Mouse (Mus musculus) neural tube, embryonic 15.5 days (tissue): ENCODE results near the gene Brat1. TPM values are rescaled to one million over a fixed set of nuclear protein-coding genes. Genes with fewer than 3 reads are reported as not detected.
A peak's percentile ranks its signal among the peaks of the same experiment; 100 is the strongest.

Experiments
- ATAC-seq: fragments of 200-750 bp; cut with Nextera tagmentation; 2 replicates; pipeline ENCODE4 v1.8.0; 2017; ENCODE audit warnings: mild to moderate bottlenecking, moderate TSS enrichment, moderate library complexity; ENCODE audit not compliant: low FRiP score
- H3K27ac ChIP-seq: fragments of 300-500 bp; sonication (generic); replicated peaks from 2 replicates; pipeline ENCODE4 v1.5.1; 2015; ENCODE audit warnings: mild to moderate bottlenecking, inconsistent platforms
- H3K27me3 ChIP-seq: fragments of 300-500 bp; sonication (generic); replicated peaks from 2 replicates; pipeline ENCODE4 v1.6.1; 2015; ENCODE audit warnings: inconsistent platforms
- H3K36me3 ChIP-seq: fragments of 300-500 bp; sonication (generic); 2 replicates; pipeline ENCODE4 v1.6.1; 2015; ENCODE audit warnings: inconsistent platforms
- H3K4me1 ChIP-seq: fragments of 300-500 bp; sonication (generic); 2 replicates; pipeline ENCODE4 v1.6.1; 2015; ENCODE audit warnings: inconsistent platforms
- H3K4me2 ChIP-seq: fragments of 300-500 bp; sonication (generic); 2 replicates; pipeline ENCODE4 v1.6.1; 2015; ENCODE audit warnings: inconsistent platforms, mild to moderate bottlenecking, moderate library complexity
- H3K4me3 ChIP-seq: fragments of 300-500 bp; sonication (generic); replicated peaks from 2 replicates; pipeline ENCODE4 v1.5.1; 2015; ENCODE audit warnings: mild to moderate bottlenecking, inconsistent platforms
- H3K9ac ChIP-seq: fragments of 300-500 bp; sonication (generic); replicated peaks from 2 replicates; pipeline ENCODE4 v1.6.1; 2015; ENCODE audit warnings: mild to moderate bottlenecking, inconsistent platforms
- H3K9me3 ChIP-seq: fragments of 300-500 bp; sonication (generic); replicated peaks from 2 replicates; pipeline ENCODE4 v1.6.1; 2016; ENCODE audit warnings: inconsistent platforms
- WGBS: fragments of 180-500 bp; shearing (Covaris S2); methylation state at CpG from one replicate; pipeline ENCODE4 v1.1.7; 2015; ENCODE audit warnings: mixed read lengths; 5-methylcytosine and 5-hydroxymethylcytosine counted together
- polyA plus RNA-seq: library from polyadenylated mRNA; unstranded; fragments of >200 nt; fragmentation: Nextera tagmentation; extraction: Ambion mirVana; gene quantifications from 2 replicates; pipeline ENCODE4 v1.2.1, GENCODE M21; 2015

Brat1 gene
- polyA plus RNA-seq, 1 experiment from 2014 or later: 25.9 TPM

DNA sequence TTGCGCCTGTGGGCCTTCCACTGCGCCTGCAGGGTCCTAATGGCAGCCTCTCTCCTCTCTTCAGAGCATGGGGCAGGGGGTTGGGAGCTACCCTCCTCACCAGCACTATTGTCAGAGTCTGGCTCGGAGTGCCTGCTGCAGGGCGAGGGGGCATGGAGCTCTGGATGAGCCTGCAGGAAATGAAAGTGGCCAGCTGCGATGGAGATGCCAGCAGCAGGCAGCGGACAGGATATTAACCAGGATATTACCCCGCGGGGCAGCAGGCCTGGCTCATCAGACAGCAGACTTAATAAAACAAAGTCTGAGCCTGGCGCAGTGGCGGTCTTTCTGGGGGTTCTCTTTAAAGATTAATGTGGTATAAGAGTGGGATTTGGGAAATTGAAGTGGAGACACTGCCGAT is 29.7 kb upstream of the Brat1 start:
- peaks cover 14% of the 10 kb centered on the region for H3K4me1 ChIP-seq
- ATAC-seq: 0 out of 2 replicates have a peak, but pooled peaks have one; percentile 12
- no peak overlapping the region for H3K4me3 ChIP-seq
- H3K4me2 ChIP-seq: no peak overlapping the region
- 71% methylated on average over 11 of the region's 11 CpGs for WGBS
- H3K9ac ChIP-seq: no peak overlapping the region
- peak overlapping the region; percentile 64 for H3K27ac ChIP-seq
- H3K36me3 ChIP-seq: peaks cover 62% of the 10 kb centered on the region
- no peaks in the 10 kb centered on the region for H3K27me3 ChIP-seq
- H3K9me3 ChIP-seq: no peaks in the 10 kb centered on the region

DNA sequence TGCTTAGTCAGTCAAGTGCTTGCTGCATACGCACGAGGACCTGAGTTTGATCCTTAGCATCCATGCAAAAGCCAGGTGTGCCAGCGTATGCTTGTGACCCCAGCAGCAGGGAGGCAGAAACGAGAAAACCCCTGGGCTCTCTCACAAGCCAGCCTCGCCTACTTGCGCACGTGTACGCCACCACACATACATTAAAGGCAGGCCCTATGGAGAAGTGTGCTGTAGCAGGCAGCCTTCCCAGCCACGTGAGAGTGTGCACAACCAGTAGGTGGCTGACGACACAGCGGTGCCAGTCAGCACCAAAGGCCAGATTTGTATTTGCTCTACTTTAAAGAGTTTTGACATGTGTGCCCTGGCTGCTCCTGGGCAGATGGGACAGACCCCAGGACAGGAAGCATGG is 29.2 kb upstream of the Brat1 start:
- no peaks in the 10 kb centered on the region for H3K27me3 ChIP-seq
- 0 out of 2 replicates have a peak overlapping the region, but pooled peaks have one; percentile 37 for H3K27ac ChIP-seq
- no peak overlapping the region for H3K4me2 ChIP-seq
- H3K9ac ChIP-seq: no peak overlapping the region
- H3K9me3 ChIP-seq: no peaks in the 10 kb centered on the region
- 71% methylated on average over 11 of the region's 11 CpGs for WGBS
- H3K4me3 ChIP-seq: no peak overlapping the region
- ATAC-seq: no peak
- H3K36me3 ChIP-seq: peaks cover 62% of the 10 kb centered on the region
- peaks cover 14% of the 10 kb centered on the region for H3K4me1 ChIP-seq

DNA sequence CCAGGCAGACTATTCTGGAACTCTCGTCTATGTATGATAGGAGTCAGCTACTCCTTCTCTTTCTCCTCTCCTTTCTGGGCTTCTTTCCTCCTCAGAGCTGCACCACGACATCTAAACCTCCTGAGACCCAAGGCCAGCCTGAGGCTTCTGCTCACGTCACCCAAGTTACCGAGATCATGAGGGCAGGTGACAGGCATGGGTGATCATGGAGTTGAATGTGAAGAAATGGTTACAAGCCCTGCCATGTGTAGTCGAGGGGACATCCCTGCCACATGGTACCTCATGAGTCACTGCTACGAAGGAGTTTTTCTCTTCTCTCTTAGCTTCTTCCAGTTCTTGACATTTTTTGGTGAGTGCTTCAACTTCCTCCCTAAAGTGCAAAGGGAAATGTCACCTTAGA is 27.7 kb upstream of the Brat1 start:
- H3K4me1 ChIP-seq: peaks cover 14% of the 10 kb centered on the region
- H3K9ac ChIP-seq: no peak overlapping the region
- H3K9me3 ChIP-seq: no peaks in the 10 kb centered on the region
- H3K27ac ChIP-seq: no peak overlapping the region
- H3K27me3 ChIP-seq: no peaks in the 10 kb centered on the region
- ATAC-seq: no peak
- WGBS: 91% methylated on average over 6 of the region's 6 CpGs
- H3K4me2 ChIP-seq: no peak overlapping the region
- peaks cover 59% of the 10 kb centered on the region for H3K36me3 ChIP-seq
- H3K4me3 ChIP-seq: no peak overlapping the region

DNA sequence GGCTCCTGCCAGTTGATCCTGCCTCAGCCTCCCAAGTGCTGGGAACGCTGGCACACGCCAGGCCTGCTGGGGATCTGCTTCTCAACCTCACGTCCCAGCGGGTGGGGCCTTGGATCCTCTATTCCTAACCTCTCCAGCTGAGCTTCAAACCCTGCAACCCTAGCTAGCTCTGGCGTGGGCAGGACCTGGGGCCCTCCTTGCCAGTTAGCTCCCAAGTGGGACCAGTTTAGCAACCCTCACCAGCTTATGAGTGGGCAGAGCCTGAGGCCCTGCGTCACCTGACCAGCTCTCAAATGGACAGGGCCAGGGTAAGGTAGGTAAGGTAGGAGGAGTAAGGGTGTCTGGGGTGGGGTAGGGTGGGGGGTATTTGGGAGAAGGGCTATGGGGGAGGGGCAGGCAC is 24.8 kb upstream of the Brat1 start:
- Histone ChIP-seq H3K36me3 (peaks cover 50% of the 10 kb centered on the region), H3K4me3 (no peak overlapping the region), H3K4me1 (peaks cover 9% of the 10 kb centered on the region), H3K9me3 (no peaks in the 10 kb centered on the region), H3K27ac (no peak overlapping the region), H3K27me3 (no peaks in the 10 kb centered on the region), H3K9ac (no peak overlapping the region), H3K4me2 (no peak overlapping the region)
- 88% methylated on average over 6 of the region's 6 CpGs for WGBS
- ATAC-seq: no peak

DNA sequence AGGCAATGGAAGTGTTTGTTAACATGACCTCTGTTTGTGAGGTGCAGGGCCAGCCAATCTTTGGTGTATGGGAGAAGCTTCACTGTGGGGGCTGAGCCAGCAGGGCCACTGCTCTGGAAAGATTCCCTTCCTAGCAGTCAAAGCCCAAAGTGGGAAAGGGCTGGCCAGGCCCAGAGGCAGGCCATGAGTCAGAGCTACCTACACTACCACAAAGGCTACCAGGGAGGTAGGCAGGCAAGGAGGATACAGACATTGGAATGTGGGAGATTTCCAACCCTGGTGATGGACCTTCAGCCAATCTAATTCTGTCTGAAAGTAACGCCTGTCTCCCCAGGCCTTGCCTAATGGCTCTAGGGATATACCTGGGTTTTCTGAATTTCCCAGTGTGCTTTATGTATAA is 23.9 kb upstream of the Brat1 start:
- no peak overlapping the region for H3K9ac ChIP-seq
- no peak overlapping the region for H3K4me2 ChIP-seq
- WGBS: 94% methylated on average over 1 of the region's 1 CpGs
- H3K4me3 ChIP-seq: no peak overlapping the region
- no peaks in the 10 kb centered on the region for H3K27me3 ChIP-seq
- no peak for ATAC-seq
- H3K4me1 ChIP-seq: 0 out of 2 replicates have a peak, but pooled peaks cover under 1% of the 10 kb centered on the region
- peaks cover 48% of the 10 kb centered on the region for H3K36me3 ChIP-seq
- no peaks in the 10 kb centered on the region for H3K9me3 ChIP-seq
- H3K27ac ChIP-seq: no peak overlapping the region

DNA sequence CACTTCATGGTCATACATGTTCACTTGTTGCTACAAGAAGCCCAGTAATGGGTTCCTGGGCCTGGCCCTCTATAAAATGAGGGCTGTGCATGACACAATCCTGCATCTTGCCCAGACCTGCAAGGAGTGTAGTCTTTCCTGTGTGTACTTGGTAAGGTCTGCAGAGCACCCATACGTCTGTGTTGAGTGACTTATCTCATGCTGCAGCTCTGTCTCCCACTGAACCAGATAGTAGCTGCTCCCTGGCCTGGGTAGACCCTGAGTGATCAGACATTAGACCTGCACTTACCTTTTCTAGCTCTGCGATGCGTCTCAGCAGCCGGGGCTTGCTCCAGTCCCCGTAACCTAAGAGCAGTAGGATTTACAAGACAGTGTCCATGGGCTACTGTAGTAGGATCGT is 22.7 kb upstream of the Brat1 start:
- 94% methylated on average over 6 of the region's 6 CpGs for WGBS
- no peak for ATAC-seq
- H3K4me2 ChIP-seq: no peak overlapping the region

DNA sequence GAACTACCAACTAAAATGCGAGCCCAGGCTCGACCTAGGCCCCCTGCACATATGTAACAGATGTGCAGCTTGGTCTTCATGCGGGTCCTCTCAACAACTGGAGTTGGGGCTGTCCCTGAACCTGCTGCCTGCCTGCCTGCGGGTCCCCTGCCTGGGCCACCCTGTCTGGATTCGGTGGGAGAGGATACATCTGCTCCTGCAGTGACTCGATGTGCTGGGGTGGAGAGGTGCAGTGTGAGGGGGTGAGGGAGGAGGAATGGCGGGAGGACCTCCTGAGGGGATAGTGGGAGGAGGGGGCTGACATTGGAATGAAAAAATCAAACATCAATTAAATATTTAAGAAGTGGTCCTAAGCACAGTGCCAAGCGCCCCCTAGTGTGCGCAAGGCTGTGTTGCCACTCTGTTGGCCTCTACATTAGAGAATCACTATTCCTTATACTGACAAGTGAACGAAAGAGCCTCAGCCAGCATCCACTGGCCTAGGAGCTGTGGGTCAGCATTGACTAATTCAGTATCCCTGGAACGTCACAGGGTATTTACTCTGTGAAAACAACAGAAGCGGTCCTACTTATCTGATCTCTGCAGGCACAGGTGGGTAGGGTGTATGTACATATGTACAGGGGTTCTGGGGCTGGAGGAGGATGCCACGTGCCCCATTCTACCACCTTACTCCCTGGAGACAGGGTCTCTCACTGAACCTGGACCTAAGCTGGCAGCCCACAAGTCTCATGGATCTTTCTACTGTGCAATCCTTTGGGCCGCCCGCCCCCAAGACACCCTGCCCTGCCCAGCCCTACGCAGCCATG is 20.3 kb upstream of the Brat1 start:
- Histone ChIP-seq H3K9ac (no peak overlapping the region), H3K36me3 (peaks cover 35% of the 10 kb centered on the region)
- peak; percentile 45; the same call in 1 of the 2 replicates for ATAC-seq

More for the DNA sequence above, 22.7 kb upstream of the Brat1 start:
- H3K4me1 ChIP-seq: no peaks in the 10 kb centered on the region
- H3K27ac ChIP-seq: no peak overlapping the region
- H3K36me3 ChIP-seq: peaks cover 43% of the 10 kb centered on the region
- no peak overlapping the region for H3K4me3 ChIP-seq
- no peaks in the 10 kb centered on the region for H3K9me3 ChIP-seq
- no peaks in the 10 kb centered on the region for H3K27me3 ChIP-seq
- H3K9ac ChIP-seq: no peak overlapping the region

DNA sequence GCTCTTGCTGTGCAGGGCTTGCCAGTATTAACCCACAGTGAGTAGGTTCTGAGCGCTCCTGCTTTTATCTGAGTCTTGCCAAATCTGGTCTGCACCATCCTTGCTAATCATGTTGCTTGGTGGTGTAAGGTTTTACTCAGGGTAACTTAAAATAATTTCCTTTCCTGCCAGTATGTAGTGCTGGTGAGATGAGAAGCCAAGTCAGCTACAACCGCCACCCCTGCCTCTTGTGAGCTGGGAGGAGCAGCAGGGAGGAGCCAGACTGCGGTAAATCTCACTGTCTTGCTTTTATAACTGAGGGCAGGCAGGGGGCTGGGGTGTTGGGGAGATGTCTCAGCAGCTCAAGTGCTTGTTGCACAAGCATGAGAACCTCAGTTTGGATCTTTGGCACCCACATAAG is 16.4 kb upstream of the Brat1 start:
- WGBS: 63% methylated on average over 3 of the region's 3 CpGs

More for the DNA sequence above, 20.3 kb upstream of the Brat1 start:
- 59% methylated on average over 16 of the region's 16 CpGs for WGBS
- Histone ChIP-seq H3K9me3 (no peaks in the 10 kb centered on the region), H3K4me3 (no peak overlapping the region), H3K27ac (no peak overlapping the region), H3K4me2 (no peak overlapping the region), H3K4me1 (no peaks in the 10 kb centered on the region), H3K27me3 (no peaks in the 10 kb centered on the region)

DNA sequence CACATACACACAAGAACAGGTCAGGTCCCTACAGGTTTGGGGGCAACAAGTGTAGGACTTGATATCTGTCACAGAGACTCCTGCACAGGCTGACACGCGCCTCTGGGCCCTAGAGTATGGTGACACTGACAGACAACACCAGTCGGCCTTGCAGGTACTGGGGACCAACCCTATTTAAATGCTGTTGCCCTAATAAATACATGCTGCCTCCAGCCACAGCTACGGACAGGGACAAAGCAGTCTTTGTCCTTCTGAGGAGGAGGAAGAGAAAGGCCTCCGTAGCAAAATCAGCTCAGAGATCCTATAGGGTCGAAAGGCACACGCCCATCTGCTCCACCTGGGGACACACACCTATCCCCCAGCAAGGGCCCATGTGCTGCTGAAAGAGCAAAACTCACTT is 8.8 kb upstream of the Brat1 start:
- peaks cover 48% of the 10 kb centered on the region for H3K36me3 ChIP-seq
- no peak overlapping the region for H3K27ac ChIP-seq
- H3K27me3 ChIP-seq: no peaks in the 10 kb centered on the region
- H3K9me3 ChIP-seq: no peaks in the 10 kb centered on the region
- H3K4me3 ChIP-seq: no peak overlapping the region
- H3K9ac ChIP-seq: no peak overlapping the region
- peaks cover 13% of the 10 kb centered on the region for H3K4me1 ChIP-seq
- ATAC-seq: no peak
- H3K4me2 ChIP-seq: no peak overlapping the region
- WGBS: 84% methylated on average over 7 of the region's 7 CpGs

More for the DNA sequence above, 16.4 kb upstream of the Brat1 start:
- Histone ChIP-seq H3K27ac (no peak overlapping the region), H3K9me3 (no peaks in the 10 kb centered on the region), H3K4me1 (no peaks in the 10 kb centered on the region), H3K4me3 (no peak overlapping the region), H3K27me3 (no peaks in the 10 kb centered on the region), H3K4me2 (no peak overlapping the region), H3K9ac (no peak overlapping the region), H3K36me3 (peaks cover 52% of the 10 kb centered on the region)
- no peak for ATAC-seq

DNA sequence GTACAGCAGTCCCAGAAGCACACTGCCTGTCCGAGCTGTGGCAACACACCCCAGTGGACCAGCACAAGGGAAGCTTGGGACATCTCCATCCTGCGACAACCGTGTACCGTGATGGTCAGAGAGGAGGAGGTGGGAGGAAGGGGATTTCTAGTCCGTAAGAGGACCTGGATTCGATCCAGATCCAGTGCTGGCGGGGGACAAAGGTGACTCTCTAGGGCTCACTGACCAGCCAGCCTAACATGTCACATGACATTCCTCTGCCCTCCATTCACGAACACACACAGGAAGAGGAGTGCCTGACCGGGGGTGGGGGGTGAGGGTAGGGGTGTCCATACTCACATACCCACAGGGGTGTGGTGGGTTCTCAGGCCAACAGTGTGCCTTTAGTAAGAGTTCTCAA is 5.0 kb upstream of the Brat1 start:
- Histone ChIP-seq H3K27me3 (no peaks in the 10 kb centered on the region), H3K4me1 (peaks cover 37% of the 10 kb centered on the region), H3K4me2 (no peak overlapping the region), H3K27ac (no peak overlapping the region), H3K4me3 (no peak overlapping the region), H3K36me3 (peaks cover 29% of the 10 kb centered on the region), H3K9me3 (no peaks in the 10 kb centered on the region), H3K9ac (0 out of 2 replicates have a peak overlapping the region, but pooled peaks have one; percentile 6)
- no peak for ATAC-seq
- 84% methylated on average over 9 of the region's 9 CpGs for WGBS

DNA sequence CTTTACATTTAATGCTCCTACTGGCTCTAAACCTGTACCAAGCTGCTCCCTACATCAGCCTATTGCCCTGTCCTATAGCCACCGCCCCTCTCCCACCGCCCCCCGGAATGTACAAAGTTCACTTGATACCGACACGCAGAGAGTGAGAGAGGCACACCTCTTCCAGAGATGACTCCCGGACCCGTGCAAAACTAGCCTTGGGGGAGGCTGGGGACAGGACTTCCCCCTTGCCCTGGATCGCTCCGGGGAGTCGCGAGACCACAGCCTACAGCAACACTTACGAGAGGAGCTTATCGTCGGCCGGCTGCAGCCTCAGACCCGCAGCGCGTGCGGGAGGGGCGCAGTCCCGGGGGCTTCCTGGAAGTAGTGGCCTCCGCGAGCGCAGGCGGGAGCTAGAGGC is 3.1 kb upstream of the Brat1 start:
- Histone ChIP-seq H3K27ac (peak overlapping the region; percentile 92), H3K4me2 (peak overlapping the region; percentile 85), H3K36me3 (peaks cover 15% of the 10 kb centered on the region), H3K27me3 (no peaks in the 10 kb centered on the region), H3K4me1 (peaks cover 52% of the 10 kb centered on the region), H3K4me3 (peak overlapping the region; percentile 76), H3K9me3 (no peaks in the 10 kb centered on the region), H3K9ac (peak overlapping the region; percentile 89)
- WGBS: 0% methylated on average over 25 of the region's 25 CpGs
- ATAC-seq: peak; percentile 0; the same call in 1 of the 2 replicates

DNA sequence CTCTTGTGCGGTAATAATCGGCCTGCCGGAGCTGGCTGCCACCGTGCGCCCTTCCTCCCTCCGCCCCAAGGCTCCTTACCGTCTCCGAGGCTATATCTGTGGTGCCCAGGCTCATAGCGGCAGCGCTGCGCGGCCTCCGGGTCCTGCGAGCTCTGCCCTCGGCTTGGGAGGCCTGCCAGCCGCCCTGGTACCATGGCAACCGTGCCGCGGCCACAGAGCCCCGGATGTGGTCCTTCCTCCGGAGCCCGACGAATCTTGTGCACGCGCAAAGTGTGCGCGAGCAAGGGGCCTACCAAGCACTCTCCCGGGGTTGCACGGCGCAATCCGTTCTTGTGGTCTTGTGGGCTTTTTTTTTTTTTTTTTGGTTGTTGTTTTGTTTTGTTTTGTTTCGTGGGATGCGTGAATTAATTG is 2.7 kb upstream of the Brat1 start, which contains the start of gene Iqce:
Iqce (minus strand) TSS at position 276 of the 411 bp plus-strand sequence.
- Histone ChIP-seq H3K27me3 (no peaks in the 10 kb centered on the region), H3K9me3 (no peaks in the 10 kb centered on the region), H3K4me2 (peak within 1 kb of the TSS; percentile 85), H3K9ac (peak within 1 kb of the TSS; percentile 89), H3K4me3 (peak within 1 kb of the TSS; percentile 76), H3K36me3 (peaks cover 11% of the 10 kb centered on the region), H3K27ac (peak within 1 kb of the TSS; percentile 92), H3K4me1 (peaks cover 54% of the 10 kb centered on the region)
- peak; percentile 55 for ATAC-seq
- WGBS: 0% methylated on average over 33 of the region's 33 CpGs
